Mouse (Mus musculus) retina, postnatal 7 days (tissue): Measurements from ENCODE around the gene Olfr198.
"Not testable (repeated sequence)": the region's sequence is repeated elsewhere in the genome, so short reads cannot be mapped to it uniquely, and the experiment has no call there.

Source experiments
- DNase-seq: peaks from one replicate; pipeline ENCODE4 v3.0.0-alpha.2; 2012; ENCODE audit warnings: low read depth, low spot score

Olfr198 gene

DNA sequence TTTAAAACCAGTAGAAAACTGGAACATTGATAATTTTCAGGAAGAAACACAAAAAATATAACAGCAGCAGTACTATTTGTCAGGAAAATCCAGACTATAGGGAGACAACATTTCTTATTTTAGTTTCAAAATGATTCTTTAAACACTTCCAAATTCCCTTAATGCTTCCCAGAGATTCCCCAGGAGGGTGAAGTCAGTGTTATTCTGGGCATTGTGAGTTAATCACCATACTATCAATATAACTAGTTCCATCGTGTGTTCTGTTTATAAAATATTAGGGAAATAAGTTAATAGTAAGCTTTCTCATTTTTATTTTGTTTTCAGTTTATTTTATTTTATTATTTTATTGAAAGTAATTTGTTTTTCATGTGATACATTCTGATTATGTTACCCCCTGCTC is at the start of gene Olfr198:
Olfr198 (minus strand) TSS at position 101 of the 400 bp plus-strand sequence.
- DNase-seq, result not testable (repeated sequence)

DNA sequence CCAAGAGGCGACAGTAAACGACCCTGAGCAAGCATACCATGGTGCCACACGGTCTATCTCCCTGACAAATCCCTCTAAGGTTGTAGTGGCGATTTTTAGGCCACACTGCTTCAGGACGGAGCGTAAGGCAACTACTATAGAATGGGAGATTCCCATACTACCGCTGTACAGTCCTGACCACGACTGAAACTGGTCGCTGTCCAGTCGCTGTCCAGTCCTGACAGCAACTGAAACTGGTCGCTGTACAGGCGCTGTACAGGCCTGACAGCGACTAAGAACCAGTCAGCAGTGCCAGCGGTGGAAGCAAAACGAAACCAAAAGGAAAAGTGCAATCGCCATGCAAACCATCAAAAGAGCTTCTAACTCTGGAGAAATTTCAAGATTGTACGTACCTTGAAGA is 46.4 kb upstream of the Olfr198 start:
- no peak for DNase-seq

DNA sequence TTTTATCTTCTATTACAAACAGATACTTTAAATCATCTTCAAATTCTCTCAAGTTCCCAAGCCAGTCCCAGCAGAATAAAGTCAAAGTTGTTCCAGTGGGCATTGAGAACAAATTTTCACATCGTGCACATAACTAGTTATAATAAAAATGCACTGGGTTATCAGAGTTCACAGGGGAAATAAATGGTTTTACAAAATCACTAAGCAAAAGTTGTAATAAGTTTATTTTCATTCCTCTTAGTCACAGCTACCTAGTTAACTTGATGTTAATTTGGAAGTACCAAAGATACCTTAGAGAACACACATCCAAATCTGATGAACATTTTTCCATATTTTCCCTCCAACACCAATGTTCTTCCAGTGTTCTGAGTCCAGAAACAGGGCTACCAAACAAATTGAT is 16.3 kb upstream of the Olfr198 start, which contains the start of gene Olfr199:
Olfr199 (minus strand) TSS at position 101 of the 400 bp plus-strand sequence.
- DNase-seq, result not testable (repeated sequence)

DNA sequence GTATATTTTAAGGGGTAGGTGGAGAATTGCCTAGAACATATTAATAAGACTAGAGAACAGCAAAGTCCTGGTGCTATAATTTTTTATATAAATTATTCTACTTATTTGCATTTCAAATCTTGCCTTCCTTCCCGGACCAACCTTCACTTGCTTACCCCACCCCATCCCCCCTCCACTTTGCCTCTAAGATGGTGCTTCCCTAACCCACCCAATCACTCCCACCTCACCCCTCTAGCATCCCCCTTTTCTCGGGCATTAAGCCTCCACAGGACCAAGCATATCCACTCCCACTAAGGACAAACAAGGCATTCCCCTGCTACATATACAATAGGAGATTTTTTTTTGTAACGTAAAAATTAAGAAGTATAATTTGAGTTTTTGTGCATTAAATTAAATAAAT is 14.5 kb upstream of the Olfr198 start:
- DNase-seq, result not testable (repeated sequence)

DNA sequence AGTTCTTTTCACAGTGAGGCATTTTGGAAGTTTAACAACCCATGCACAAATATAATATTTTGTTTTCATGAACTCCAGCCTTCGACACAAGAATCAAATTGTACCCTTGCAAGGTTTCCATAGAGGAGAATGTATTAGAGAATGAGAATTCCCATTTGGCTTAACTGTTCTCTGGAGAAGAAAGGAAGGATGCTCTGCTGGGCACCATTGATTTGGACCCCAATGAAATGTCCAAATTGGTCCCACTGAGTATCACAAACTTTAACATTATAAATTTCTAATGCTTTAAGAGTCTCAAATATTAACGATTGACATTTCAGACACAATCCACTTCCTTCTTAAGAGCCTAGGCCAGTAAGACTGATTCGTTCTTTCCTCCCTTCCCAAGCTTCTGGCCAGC is 33.0 kb downstream of the Olfr198 start, which contains the start of gene Olfr196:
Olfr196 (minus strand) TSS at position 101 of the 400 bp plus-strand sequence.
- no peak for DNase-seq

DNA sequence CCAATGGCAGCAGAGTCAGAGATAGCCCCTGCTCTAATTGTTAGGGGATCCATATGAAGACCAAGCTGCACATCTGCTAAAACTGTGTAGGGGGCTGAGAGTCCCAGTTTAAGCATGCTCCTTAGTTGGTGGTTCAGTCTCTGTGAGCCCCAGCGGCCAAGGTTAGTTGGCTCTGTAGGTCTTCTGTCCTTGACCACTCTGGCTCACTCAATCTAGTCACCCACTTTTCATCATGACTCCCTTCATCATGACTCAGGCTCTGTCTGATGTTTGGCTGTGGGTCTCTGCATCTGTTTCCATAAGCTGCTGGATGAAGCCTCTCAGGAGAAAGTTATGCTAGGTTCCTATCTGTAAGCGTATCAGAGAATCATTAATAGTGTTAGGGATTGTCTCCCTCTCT is 51.3 kb downstream of the Olfr198 start:
- no peak for DNase-seq
